Mouse (Mus musculus): ENCODE results near the gene D630045J12Rik.

D630045J12Rik gene

DNA sequence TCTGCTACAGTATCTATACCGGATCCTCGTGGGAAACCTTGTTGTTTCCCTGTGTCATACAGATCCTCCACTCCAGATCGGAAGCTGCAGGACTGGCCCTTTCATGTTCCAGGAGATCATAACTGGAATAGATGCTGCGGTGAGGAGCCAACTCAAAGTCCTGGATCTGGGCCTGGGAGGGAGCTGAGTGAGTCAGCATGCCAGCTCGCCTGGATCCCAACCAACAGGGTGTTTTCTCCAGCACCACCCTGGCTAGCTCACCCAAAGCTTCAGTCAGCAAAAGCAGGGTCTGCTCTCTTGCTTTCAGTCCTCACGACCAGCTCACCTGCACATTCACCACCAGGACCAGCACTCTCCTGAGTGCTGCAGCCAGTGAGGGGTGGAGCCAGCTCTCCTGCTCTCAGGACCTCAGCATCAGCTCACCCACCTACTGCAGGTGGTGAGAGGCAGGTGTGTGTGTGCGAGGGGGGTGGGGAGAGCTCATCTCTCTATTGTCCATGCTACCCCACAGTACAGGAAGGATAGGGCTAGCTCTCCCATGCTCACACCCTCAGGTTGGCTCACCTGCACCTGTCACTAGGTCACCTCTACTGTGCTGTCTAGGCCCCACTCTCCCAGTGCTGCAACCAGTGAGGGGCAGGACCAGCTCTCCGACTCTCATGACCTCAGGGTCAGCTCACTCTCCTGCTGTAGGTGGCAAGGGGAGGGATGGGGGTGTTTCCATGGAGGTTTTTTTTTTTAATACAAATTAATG lies 118.8 kb downstream of the D630045J12Rik start:
- DNase-seq (ENCODE audit: low read depth, low spot score) = no peak

DNA sequence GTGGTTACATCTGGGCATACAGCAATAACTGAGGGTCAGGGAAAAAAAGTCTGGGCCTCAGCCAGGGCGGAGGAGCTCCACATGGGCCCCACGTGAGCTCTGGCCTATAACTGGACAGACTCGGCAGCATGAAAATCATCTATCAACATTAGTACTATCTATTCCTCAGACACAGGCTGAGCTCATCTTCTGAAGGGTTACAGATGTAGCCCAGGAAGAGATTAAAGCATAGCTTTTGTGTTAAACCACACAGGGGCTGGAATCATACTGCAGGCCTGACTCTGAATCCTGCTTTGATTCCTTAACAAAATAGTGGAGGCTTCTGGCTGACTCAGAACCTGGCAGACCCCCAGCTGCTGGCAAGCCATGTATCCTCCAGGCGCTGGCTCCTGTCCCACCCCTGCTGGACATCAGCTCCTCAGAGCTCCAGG lies 122.0 kb downstream of the D630045J12Rik start:
- DNase-seq (ENCODE audit: low read depth, low spot score) = no peak

DNA sequence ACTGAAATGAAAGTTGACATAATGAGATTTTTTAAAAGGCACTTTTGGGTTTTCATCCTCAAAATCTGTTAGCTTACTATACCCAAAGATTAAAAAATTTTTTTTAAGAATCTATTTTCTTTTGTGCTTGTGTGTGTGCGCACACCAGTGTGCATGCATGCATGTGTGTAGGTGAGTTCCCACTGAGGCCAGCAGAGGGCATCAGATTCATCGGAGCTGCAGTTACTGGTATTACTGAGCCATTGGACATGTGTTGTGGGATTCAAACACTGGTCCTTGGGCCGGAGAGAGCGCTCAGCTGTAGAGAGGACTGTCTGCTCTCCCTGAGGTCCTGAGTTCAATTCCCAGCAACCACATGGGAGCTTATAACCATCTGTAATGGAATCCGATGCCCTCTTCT lies 123.9 kb downstream of the D630045J12Rik start:
- DNase-seq (ENCODE audit: low read depth, low spot score) = peak; percentile 7

DNA sequence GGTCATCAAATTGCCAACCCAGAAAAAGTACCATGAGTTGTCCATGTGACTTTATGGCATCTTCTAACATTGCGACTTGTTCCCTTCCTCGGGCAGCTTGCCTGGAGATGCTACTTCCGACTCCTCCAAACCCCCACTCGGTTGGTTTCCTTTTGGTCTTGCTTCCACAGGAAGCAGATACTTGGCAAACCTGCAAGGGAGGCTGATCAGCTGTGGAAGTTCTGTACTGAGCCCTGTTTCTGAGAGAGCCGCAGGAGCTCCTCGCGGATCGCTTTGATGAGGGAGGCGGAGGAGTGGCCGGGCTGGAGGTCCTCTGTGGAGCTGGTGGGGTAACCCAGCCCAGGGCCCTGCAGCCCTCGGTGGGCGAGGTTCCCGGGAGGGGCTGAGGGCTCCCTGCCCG lies 125.7 kb downstream of the D630045J12Rik start:
- DNase-seq (ENCODE audit: low read depth, low spot score) = no peak

DNA sequence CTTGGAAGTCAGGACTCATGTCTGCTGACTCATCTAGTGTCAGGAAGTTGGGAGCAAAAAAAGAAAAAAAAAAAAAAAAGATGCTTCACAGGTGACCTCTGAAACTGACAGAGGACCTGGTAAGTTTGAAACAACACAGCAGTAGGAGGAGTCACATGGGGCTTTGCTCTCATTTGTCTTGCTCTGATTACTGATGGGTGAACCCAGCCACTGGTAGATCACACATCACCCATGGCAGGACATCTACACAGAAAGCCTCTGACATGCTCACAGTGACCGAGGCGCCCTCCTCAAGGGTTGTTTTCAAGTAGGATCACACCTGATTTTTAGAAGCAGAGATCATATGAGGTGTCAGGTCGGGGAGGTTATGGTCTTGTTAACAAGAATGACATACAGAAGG lies 128.3 kb downstream of the D630045J12Rik start:
- DNase-seq (ENCODE audit: low read depth, low spot score) = no peak

DNA sequence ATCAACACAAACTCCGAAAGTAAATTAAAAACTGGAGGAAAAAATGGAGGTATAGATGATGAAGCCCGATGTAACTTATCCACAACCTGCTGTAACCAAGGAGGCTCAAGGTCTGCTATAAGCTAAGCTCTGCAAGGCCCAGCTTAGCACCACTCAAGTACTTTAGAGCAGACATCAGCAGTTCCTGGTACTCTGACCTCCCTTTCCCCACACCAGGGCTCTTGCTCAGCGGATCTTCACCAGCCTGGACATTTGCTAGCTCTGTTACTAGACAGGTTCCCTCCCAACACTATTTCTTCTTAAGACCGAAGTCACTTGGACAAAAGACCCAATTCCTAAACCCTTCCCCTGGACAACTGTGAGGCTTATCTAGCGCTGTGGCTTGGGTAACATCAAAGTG lies 128.9 kb downstream of the D630045J12Rik start:
- DNase-seq (ENCODE audit: low read depth, low spot score) = no peak

DNA sequence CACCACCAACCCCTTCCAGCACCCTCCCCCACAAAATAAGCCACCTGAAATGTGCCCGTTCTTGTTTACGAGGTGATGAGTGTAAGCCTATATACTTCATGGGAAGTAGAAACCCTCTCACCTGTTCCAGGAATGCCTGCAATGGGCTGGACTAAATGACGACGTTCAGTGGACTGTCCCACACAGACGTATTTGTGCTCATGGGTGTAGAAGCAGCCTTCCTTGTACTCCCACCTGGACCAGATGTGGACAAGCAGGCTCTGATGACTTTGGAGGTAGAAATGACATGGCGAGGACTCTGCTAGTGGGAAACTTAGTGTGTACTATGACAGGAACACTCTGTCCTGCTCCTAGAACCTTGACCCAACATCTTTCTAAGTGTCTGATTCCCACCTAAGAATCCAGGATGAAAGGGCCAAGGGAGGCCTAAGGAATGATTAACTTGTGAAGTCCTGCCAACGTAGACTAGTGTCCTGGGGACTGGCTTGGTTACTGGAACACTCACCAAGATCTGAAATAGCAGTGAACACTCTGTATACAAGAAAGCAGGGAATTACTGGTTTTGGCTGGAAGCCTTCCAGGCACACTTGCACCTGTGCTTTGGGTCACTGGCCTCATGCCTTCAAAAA lies 129.5 kb downstream of the D630045J12Rik start, which contains the start of gene Atp6v0a4:
TSS of gene Atp6v0a4 (minus strand) at position 380 of the 629 bp plus-strand sequence.
- no peak for DNase-seq (ENCODE audit: low read depth, low spot score)

DNA sequence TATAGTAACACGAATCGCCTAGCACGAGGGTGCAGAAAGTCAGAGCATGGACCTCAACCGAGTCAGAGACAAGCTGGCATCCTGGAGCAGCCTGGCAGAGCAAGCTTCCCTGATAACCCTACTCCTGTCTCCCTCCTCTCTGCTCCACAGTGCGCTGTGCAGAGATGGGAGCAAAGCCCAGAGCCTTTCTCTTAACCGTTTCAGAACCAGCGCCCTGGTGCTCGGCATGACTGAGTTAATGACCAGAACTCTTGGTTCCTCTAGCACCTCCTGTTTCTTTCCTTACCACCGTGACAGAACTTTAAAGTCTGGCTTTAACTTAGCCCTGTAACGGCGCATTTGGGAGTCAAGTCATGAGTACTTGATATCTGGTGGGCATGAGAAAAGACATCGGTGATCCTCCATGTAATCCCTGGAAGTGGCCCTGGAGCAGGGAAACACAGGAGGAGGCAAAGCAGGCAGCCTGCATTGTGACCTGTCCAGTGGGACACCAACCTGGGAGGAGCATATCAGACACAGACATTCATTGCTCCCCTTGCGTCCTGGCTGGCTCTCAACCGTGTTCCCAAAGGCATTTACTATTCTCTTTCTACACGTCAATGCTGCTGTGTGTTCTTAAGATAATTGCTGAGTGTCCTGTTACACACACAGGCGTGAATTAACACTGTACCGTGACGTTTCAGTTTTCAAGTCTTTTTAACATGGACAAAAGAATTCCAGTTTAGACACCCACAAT lies 130.2 kb downstream of the D630045J12Rik start:
- DNase-seq (ENCODE audit: low read depth, low spot score) = no peak

DNA sequence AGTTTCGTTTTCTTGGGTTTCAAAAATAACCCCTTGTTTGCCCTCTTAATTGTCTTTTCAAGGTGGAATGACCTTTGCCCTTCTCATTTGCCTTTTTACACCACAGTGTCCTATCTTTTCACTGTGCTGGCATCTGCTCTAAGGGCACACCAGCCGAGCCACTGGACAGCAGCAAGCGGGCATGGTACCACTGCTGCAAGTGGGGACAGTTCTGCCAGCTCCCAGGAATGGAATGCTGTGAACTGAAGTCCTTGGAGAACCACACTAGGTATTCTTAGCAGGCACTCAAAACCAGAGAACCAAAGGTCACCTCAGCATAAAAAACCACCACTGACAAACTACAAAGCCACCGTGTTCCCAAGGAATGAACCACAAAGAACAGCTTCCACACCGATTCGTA lies 131.0 kb downstream of the D630045J12Rik start:
- DNase-seq (ENCODE audit: low read depth, low spot score) = no peak

DNA sequence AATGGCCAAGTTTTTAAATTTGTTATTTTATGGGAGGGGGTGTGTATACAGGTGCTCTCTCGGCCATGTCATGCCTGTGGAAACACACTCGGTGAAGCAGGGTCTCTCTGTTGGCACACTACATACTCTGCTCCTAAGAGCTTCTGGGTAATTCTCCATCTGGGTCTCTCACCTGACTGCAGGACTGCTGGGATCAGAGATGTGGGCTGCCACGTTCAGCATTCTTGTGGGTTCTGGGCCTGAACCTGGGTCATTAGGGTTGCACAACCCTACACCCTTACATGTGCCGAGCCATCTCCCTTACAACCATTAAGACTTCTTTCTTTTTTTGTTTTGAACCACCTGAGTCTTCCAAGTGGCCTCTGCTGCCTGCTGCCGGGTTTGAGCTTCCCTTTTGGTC lies 132.0 kb downstream of the D630045J12Rik start:
- no peak for DNase-seq (ENCODE audit: low read depth, low spot score)

DNA sequence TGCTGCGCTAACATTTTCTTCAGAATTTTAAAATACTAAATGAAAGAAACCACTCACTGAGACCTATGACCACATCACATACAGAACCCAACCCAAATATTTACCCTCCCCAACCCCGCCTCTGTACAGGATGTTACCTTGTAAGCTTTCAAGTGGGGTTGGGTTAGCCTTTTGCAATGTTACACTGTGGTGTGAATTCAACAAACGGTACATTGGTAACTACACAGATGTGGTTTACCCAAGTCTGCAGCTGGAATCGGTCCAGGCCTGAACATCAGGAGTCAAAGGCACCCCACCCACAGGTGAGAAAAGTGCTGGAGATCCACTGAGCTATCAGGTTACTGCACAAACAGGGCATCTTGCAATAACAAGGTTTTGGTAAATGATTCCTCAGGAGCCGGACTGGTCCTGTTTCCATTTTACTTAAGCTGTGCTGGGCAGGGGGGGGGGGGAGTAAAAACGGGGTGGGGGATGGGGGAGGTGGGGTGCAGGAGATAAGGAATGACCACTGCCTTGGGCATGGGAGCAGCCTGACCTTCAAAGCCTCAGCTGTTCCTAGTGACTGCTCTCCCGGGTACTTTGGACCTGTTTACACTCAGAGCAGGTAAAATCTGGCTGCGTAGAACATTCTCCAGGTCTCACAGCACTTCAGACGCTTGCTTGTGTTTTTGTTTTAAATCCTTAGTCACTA lies 133.0 kb downstream of the D630045J12Rik start:
- DNase-seq (ENCODE audit: low read depth, low spot score) = no peak

DNA sequence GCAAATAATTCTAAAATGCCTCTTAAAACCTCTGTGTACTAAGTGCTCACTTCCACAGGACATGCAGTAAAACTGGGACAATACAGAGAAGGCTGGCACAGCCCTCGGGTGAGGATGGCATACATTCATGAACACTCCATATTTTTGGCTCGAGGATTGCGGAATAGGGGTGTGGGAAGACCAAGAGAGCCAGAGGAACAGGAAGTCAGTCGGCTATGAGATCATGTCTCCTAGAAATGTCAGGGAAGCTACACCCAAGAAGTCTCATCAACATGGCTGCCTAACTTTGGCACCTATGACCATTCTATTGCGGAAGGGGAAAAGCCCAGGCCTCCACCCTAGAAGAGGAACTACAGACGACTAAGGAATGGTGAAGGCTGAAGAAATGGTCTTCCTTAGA lies 135.5 kb downstream of the D630045J12Rik start:
- DNase-seq (ENCODE audit: low read depth, low spot score) = no peak

DNA sequence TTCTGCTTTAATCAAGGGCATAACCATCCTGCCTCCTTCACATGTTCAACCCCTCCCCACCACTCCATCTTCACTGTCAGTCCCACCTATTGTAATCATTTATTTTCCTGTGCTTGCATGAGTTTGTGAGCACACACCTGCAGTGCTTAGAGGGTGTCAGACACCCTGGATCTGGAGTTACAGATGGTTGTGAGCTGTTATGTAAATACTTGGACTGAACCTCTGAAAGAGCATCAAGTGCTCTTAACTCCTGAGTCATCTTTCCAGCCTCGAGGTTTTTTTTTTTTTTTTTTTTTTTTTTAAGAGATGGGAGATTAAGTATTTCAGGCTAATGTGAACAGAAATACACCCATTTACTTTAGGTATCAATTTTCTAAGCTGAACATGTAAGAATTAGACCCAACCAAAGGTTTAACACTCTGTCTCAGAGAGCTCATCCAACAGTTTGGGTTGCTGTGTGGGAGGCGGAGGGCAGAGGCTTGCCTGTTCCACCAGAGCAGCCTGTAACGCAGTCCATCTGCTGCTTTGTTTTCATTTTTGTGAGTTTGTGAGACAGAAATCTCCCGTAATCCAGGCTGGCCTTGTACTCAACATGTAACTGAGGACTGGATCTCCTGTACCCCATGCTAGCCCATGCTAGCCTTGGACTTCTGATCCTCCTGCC lies 137.6 kb downstream of the D630045J12Rik start:
- no peak for DNase-seq (ENCODE audit: low read depth, low spot score)

DNA sequence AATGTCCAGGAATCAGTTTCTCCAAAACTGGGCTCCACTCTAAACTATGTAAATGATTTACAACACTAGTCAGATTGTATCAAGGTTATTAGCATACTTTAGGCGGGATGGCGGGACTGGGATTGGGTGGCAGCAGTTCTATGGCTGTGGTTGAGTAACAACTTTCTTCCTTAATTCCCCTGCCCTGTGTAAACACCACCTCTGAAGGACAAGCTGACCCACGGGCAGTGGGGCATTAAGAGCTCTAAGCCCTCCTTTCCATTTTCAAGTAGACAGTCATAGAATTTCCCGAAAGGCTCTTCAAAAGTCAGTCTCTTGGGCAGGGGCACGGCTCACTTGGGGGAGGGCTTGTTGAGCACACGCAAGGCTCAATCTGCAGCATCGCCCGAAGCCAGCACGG lies 142.9 kb downstream of the D630045J12Rik start:
- no peak for DNase-seq (ENCODE audit: low read depth, low spot score)

DNA sequence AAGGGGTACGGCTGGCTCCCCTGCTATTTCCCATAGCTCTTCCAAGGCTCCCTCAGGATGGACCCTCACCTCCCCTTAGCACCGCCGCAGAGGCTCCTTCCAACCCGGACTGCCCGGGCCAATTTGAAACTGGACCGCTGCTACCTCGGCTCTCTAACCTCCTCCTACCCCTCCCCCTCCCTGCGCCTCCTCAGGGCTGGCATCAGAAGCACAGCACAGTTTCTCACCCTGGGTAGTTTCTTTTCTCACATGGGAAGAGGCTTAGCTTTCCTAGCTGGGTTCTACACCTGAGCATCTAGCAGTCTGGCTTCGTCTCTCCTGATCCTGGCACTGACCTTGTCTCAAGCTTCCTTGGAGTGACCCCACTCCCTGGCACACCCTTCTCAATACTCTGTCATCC lies 143.9 kb downstream of the D630045J12Rik start:
- DNase-seq (ENCODE audit: low read depth, low spot score) = no peak

DNA sequence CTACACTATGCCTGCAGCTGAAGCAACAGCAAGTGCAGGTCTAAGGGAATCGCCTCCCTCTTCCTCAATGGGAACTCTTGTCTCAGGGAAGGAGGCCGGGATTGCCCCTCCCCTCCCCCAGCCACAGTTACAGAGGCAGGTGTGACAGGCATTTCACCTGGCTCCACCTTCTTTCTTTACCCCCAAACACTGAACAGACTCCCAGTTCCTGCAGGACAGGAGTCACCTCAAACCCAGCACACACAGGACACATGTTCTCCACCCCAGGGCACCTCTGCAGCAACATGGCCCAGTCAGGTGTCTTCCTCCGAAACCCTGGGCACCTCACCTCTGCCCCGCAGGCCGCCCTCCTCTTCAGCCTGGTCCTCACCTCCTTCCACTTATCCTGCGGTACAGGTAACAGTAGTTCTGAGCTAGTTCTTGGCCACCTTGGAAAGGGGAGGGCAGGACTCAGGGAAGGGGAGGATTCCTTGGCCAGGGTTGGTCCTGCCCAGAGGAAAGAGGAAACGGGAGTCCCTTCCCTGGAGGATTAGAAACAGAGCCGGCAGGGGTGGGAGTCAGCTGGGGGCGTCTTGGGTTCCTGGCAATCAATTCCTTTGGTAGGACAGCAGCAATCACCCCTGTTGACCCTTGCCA lies 144.5 kb downstream of the D630045J12Rik start, which contains the start of gene Tmem213:
TSS of gene Tmem213 (plus strand) at position 96 of the 636 bp plus-strand sequence.
- DNase-seq (ENCODE audit: low read depth, low spot score) = no peak

DNA sequence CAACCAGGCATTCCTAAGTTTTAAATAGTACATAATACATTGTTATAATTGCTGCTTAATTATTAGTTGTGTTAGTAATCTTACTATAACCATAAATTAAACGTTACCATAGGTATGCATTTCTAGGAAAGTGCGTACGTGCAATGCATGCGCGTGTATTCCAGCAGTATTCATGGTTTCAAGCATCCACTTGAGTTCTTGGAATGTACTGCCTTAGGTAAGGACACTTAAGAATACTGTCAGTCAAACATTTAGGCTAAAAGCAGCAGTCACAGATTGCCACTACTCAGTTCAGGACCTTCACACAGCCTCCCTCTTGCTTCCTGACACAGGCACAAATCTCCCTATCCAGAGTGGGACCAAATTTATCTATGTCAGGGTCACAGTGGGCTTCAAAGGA lies 145.4 kb downstream of the D630045J12Rik start:
- DNase-seq (ENCODE audit: low read depth, low spot score) = no peak

DNA sequence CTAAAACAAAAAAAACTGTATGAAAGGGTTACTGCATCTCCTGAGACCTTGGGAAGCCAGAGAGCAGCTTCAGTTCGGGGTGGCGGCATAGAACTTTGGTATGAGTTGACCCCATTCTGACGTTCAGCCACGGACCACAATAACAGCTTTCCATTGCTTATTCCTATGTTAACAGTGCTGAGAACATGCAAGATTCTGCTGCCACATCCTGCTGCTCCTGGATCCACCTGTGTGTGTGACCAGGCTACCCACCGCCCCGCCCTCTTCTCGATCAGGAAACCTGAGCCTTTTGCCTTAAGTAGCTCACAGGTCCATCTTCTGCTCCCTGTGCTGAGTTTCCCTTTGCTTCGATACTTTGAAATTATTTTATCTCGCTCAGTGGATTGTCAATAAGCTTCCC lies 147.9 kb downstream of the D630045J12Rik start:
- DNase-seq (ENCODE audit: low read depth, low spot score) = no peak

DNA sequence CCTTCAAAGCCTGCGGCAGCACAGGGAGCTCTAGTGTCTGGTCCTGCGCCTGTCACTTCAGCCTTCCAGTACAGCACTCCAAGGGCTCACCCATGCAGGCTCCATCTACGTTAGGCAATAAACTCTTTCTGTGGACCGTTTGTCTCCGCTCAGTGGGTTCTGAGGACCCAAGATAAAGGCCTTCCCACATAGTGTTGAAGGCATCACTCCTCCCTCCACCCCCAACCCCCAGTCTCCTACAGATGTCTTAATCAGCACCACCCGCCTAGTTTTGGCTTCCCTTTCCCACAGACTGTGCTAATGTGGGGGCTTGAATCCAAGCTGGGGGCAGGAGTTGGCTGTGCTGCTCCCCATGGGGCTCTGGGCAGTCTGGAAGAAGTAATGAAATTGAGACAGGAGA lies 150.0 kb downstream of the D630045J12Rik start:
- no peak for DNase-seq (ENCODE audit: low read depth, low spot score)

DNA sequence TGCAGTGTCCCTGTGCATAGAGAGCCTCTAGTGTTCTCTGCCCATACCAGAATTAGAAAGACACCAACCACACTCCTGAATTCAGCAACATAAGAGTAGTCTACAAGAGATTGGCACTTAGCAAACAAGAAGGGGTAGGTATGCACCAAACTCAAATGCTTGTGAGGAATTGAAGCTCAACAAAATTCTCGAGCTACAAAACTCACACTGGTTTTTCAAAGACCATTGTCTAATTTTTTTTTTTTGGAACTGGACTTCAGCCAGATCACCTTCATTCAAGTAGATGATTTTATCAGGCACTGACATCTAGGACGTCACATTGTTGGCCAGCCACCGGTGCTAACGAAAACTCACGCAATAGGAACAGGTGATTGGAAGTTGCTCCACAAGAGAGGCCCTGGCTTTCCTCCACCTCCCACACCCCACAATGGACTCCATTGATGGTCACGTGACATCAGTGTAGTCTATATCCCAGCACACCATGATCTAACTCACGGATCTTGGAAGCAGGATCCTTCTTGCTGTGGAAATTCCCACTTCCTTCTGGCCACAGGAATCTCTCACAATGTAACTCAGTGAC lies 151.5 kb downstream of the D630045J12Rik start:
- DNase-seq (ENCODE audit: low read depth, low spot score) = no peak

Measured in A20 (cell line).